Mouse (Mus musculus): ENCODE data around the gene Hpcal1.

GRCm38 (mm10) chr12:17689931-17690563 lies 609 bp upstream of the Hpcal1 start:
- TF ChIP-seq CTCF (IDR thresholded peaks at IDR 0.05; ENCODE audit: borderline replicate concordance, extremely low read depth, insufficient read depth, insufficient read length) (no peak), POLR2A (IDR thresholded peaks at IDR 0.05; ENCODE audit: borderline replicate concordance, extremely low read depth, insufficient read depth, insufficient read length, poor library complexity, severe bottlenecking) (no peak)
